Mouse (Mus musculus) testis, adult 2 months (tissue): ENCODE results near the gene Cd53.

Experiments
- CTCF ChIP-seq: fragments of 200-500 bp; IDR thresholded peaks from 2 replicates; pipeline ENCODE4 v1.5.1; 2012; ENCODE audit warnings: low read depth, mild to moderate bottlenecking, inconsistent platforms, low read length, moderate library complexity; ENCODE audit not compliant: control insufficient read depth, insufficient read depth, insufficient replicate concordance
- POLR2A ChIP-seq: fragments of 200-500 bp; IDR thresholded peaks from 2 replicates; pipeline ENCODE4 v1.6.1; 2012; ENCODE audit warnings: low read depth, mild to moderate bottlenecking, inconsistent platforms, low read length, moderate library complexity; ENCODE audit not compliant: control insufficient read depth

- TF ChIP-seq POLR2A (no peak), CTCF (no peak)
These were observed 67.7 kb downstream of the Cd53 start for GRCm38 (mm10) chr3:106722028-106722945.
